ENCODE assay signal across 8 mouse cellular contexts in the genomic region with DNA sequence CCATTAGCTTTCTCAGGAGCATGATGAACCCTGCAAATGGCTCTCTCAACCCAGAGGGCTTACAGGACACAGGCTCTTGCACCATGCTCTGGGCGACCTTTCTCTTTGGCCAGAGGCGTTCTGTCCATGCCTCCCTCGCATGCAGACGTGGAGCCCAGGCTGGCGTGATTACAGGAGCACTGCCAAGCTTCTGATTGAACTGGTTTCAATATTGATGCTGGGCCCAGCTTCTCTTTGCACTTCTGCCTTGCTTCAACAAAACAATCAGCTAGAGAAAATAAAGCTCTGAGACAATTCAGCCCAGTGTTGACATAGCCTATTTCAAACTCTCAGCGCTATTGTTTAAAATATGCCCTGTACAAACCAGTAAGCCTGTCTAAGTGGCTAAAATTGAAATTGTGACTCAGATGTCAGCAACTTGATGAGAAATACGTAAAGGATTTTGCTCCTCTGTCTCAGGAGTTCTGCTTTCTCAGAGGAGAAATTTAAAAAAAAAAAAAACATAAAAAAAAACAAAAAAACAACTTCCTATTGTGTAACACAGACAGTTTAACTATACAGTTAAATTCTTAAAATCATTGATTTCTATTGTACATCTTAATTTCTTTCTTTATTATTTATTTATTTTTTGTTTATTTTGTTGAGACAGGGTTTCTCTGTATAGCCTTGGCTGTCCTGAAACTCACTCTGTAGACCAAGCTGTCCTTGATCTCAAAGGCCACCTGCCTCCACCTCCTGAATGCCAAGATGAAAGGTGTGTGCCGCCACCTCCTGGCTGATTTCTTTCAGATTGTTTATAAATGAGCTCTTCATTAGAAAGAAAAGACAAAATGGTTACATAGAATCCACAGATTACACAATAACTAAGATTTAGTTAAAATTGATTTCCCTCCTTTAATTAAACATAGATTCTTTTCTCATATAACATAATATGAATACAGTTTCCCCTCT.
DNase-seq lines count a peak whose midpoint lies in the region; ATAC-seq lines count a peak whose summit lies in the region.

No protein-coding gene starts in this region.

- intact Hi-C loops in left cerebral cortex, postnatal 4 days (cut with DNase I): no loop called here

- DNase-seq in cerebellum, adult 18-20 months: peak; percentile 12 to 22
- peak; percentile 23 for DNase-seq in left cerebral cortex, postnatal 4 days
- DNase-seq in left cerebral cortex, adult 9 months (ENCODE audit: low spot score in 2 of 2): no peak
- DNase-seq in lung, postnatal 25 days (ENCODE audit: low spot score): peak; percentile 10
- DNase-seq in testis, postnatal 10 days (ENCODE audit: low spot score): no peak

- ATAC-seq in cerebellum, adult (ENCODE audit: insufficient number of reproducible peaks, low FRiP score, low TSS enrichment): no peak
- peak; percentile 75 for ATAC-seq in granulocyte monocyte progenitor cell, adult 5-6 weeks (replicated peaks; ENCODE audit: poor library complexity, severe bottlenecking)
- ATAC-seq in erythroblast, adult 5-6 weeks (replicated peaks; ENCODE audit: low FRiP score, poor library complexity, severe bottlenecking): no peak

Comparison
In these comparisons a context has a peak if more than half of its experiments do, and no peak if none do; other contexts are left out.
1. DNase-seq: peak in cerebellum, adult 18-20 months (2 of 2), left cerebral cortex, postnatal 4 days (single experiment) and lung, postnatal 25 days (single experiment); none in left cerebral cortex, adult 9 months (0 of 2) and testis, postnatal 10 days (single experiment).